Mouse (Mus musculus) lung, adult 2 months (tissue): Measurements from ENCODE around the gene Ercc6.

Experiments used
- CTCF ChIP-seq: fragments of 200-500 bp; IDR thresholded peaks from 2 replicates; pipeline ENCODE4 v1.5.1; 2011; ENCODE audit warnings: mild to moderate bottlenecking, low read length, control low read depth; ENCODE audit not compliant: insufficient read depth
- POLR2A ChIP-seq: fragments of 200-500 bp; IDR thresholded peaks from 2 replicates; pipeline ENCODE4 v1.6.1; 2011; ENCODE audit warnings: low read depth, mild to moderate bottlenecking, control low read depth, low read length, borderline replicate concordance; ENCODE audit errors: extremely low read depth

GRCm38 (mm10) chr14:32598437-32599219 is 85.3 kb downstream of the Ercc6 start:
- no peak for TF ChIP-seq POLR2A
- TF ChIP-seq CTCF, result no peak
